Mouse (Mus musculus) limb, embryonic 15.5 days (tissue): ENCODE data around the gene Fxyd3. TPM values are rescaled to one million over a fixed set of nuclear protein-coding genes. Genes with fewer than 3 reads are reported as not detected.

Source experiments
- microRNA-seq: library from miRNA; unstranded; fragments of <30 nt; microRNA quantifications from one replicate; pipeline ENCODE4, GENCODE M21; 2016
- polyA plus RNA-seq: library from polyadenylated mRNA; unstranded; fragments of >200 nt; fragmentation: Nextera tagmentation; extraction: Ambion mirVana; gene quantifications from 2 replicates; pipeline ENCODE4 v1.2.1, GENCODE M21; 2015

Gene Fxyd3
- polyA plus RNA-seq, 1 experiment from 2014 or later: 91.8 TPM

Small RNA genes within 50 kb of the gene (microRNA-seq; reads per million reads assigned to microRNA genes)
- gene Mir7050: not detected

Other genes starting within 250 kb of the Fxyd3 start
- gene Ffar3, start 220.5 kb downstream of the Fxyd3 start, polyA plus RNA-seq: not detected in 2 replicates
- not detected in 2 replicates for gene Ffar1, start 215.1 kb downstream of the Fxyd3 start, polyA plus RNA-seq
- 0.04 and 0.11 TPM in 2 replicates for gene Cd22, start 196.4 kb downstream of the Fxyd3 start, polyA plus RNA-seq
- gene Mag, start 161.8 kb downstream of the Fxyd3 start, polyA plus RNA-seq: 1.3 and 1.4 TPM in 2 replicates
- gene Hamp2, start 152.0 kb downstream of the Fxyd3 start, polyA plus RNA-seq: not detected in 2 replicates
- gene Hamp, start 132.7 kb downstream of the Fxyd3 start, polyA plus RNA-seq: not detected in 2 replicates
- gene Usf2, start 119.9 kb downstream of the Fxyd3 start, polyA plus RNA-seq: 22.3 and 23.4 TPM in 2 replicates
- gene Lsr, start 103.2 kb downstream of the Fxyd3 start, polyA plus RNA-seq: 37.1 and 39.5 TPM in 2 replicates
- gene Fam187b, start 102.9 kb downstream of the Fxyd3 start, polyA plus RNA-seq: 2.4 and 2.7 TPM in 2 replicates
- 42.3 and 52.6 TPM in 2 replicates for gene Fxyd5, start 34.2 kb downstream of the Fxyd3 start, polyA plus RNA-seq
- gene Fxyd7, start 25.2 kb downstream of the Fxyd3 start, polyA plus RNA-seq: 13.1 and 19.0 TPM in 2 replicates
- 107 and 155 TPM in 2 replicates for gene Fxyd1, start 19.5 kb downstream of the Fxyd3 start, polyA plus RNA-seq
- gene Lgi4, start 17.4 kb downstream of the Fxyd3 start, polyA plus RNA-seq: 0.58 and 0.88 TPM in 2 replicates
- 2.4 and 3.4 TPM in 2 replicates for gene Hpn, start 38.6 kb upstream of the Fxyd3 start, polyA plus RNA-seq
- 4.7 and 5.7 TPM in 2 replicates for gene Scn1b, start 50.3 kb upstream of the Fxyd3 start, polyA plus RNA-seq
- gene Gramd1a, start 79.2 kb upstream of the Fxyd3 start, polyA plus RNA-seq: 68.2 and 70.9 TPM in 2 replicates
- not detected in 2 replicates for gene Scgb2b2, start 213.8 kb upstream of the Fxyd3 start, polyA plus RNA-seq
- not detected in 2 replicates for gene Scgb1b2, start 215.1 kb upstream of the Fxyd3 start, polyA plus RNA-seq